Mouse (Mus musculus) heart, adult 11 months (tissue): ENCODE results near the gene Cog1.

ENCODE experiments used
- DNase-seq: peaks from one replicate; pipeline ENCODE4 v3.0.0; 2022

Gene Cog1

GRCm38 (mm10) chr11:113648690-113649352 is at the start of gene Cog1:
Cog1 (plus strand) TSS chr11:113649169.
- DNase-seq, result peak; percentile 94

GRCm38 (mm10) chr11:113600526-113601245 is 48.3 kb upstream of the Cog1 start:
- no peak for DNase-seq

GRCm38 (mm10) chr11:113601616-113602343 is 47.2 kb upstream of the Cog1 start:
- no peak for DNase-seq

- no peak for DNase-seq
Measured at GRCm38 (mm10) chr11:113607556-113607955, 41.4 kb upstream of the Cog1 start.

GRCm38 (mm10) chr11:113609581-113609980 is 39.4 kb upstream of the Cog1 start:
- no peak for DNase-seq

- DNase-seq, result no peak
Measured at GRCm38 (mm10) chr11:113610266-113610665, 38.7 kb upstream of the Cog1 start.

GRCm38 (mm10) chr11:113611112-113611646 is 37.8 kb upstream of the Cog1 start:
- DNase-seq, result no peak

GRCm38 (mm10) chr11:113611664-113612611 is 37.0 kb upstream of the Cog1 start:
- no peak for DNase-seq

GRCm38 (mm10) chr11:113614476-113614875 is 34.5 kb upstream of the Cog1 start:
- DNase-seq, result no peak

- DNase-seq, result no peak
Measured at GRCm38 (mm10) chr11:113617132-113617911, 31.6 kb upstream of the Cog1 start.

- no peak for DNase-seq
Measured at GRCm38 (mm10) chr11:113618303-113618671, 30.7 kb upstream of the Cog1 start.

GRCm38 (mm10) chr11:113618672-113619419 is 30.1 kb upstream of the Cog1 start, which contains the start of gene Sstr2:
Sstr2 (plus strand) TSS chr11:113619342.
- DNase-seq, result peak; percentile 92

- DNase-seq, result no peak
Measured at GRCm38 (mm10) chr11:113619420-113620080, 29.4 kb upstream of the Cog1 start.

- DNase-seq, result no peak
Measured at GRCm38 (mm10) chr11:113621001-113621400, 28.0 kb upstream of the Cog1 start.

GRCm38 (mm10) chr11:113622028-113622427 is 26.9 kb upstream of the Cog1 start:
- no peak for DNase-seq

GRCm38 (mm10) chr11:113625437-113625836 is 23.5 kb upstream of the Cog1 start:
- no peak for DNase-seq

- DNase-seq, result no peak
Measured at GRCm38 (mm10) chr11:113627785-113628184, 21.2 kb upstream of the Cog1 start.

- no peak for DNase-seq
Measured at GRCm38 (mm10) chr11:113630642-113631041, 18.3 kb upstream of the Cog1 start.

- no peak for DNase-seq
Measured at GRCm38 (mm10) chr11:113631302-113631701, 17.7 kb upstream of the Cog1 start.

GRCm38 (mm10) chr11:113631862-113632261 is 17.1 kb upstream of the Cog1 start:
- no peak for DNase-seq
